Mouse (Mus musculus): Measurements from ENCODE around the gene Carm1. TPM values are rescaled to one million over a fixed set of nuclear protein-coding genes. Genes with fewer than 3 reads are reported as not detected.

The Carm1 gene
- polyA plus RNA-seq, 1 experiment from 2014 or later, result 22.8 TPM

GRCm38 (mm10) chr9:21559151-21559550 is 12.5 kb downstream of the Carm1 start:
- DNase-seq (ENCODE audit: low spot score), result no peak
- WGBS, result 90% methylated on average over 3 of the region's 3 CpGs
- Histone ChIP-seq H3K9me3 (replicated peaks; ENCODE audit: control insufficient read depth, low read length) (no peaks in the 10 kb centered on the region), H3K4me3 (ENCODE audit: low read depth, low read length) (no peak overlapping the region), H3K36me3 (ENCODE audit: control insufficient read depth, insufficient read depth, low read length) (peaks cover 14% of the 10 kb centered on the region), H3K9ac (ENCODE audit: low read length) (no peak overlapping the region), H3K4me1 (ENCODE audit: control insufficient read depth, insufficient read depth, low read length) (no peaks in the 10 kb centered on the region), H3K4me2 (ENCODE audit: low read length) (no peak overlapping the region), H3K27me3 (replicated peaks; ENCODE audit: control insufficient read depth, insufficient read depth, low read length) (no peaks in the 10 kb centered on the region), H3K27ac (ENCODE audit: low read depth, low read length) (no peak overlapping the region)
- no peak for ATAC-seq

GRCm38 (mm10) chr9:21564420-21564819 is 17.7 kb downstream of the Carm1 start:
- Histone ChIP-seq H3K9ac (ENCODE audit: low read length) (no peak overlapping the region), H3K4me2 (ENCODE audit: low read length) (no peak overlapping the region), H3K4me3 (ENCODE audit: low read depth, low read length) (no peak overlapping the region), H3K9me3 (replicated peaks; ENCODE audit: control insufficient read depth, low read length) (no peaks in the 10 kb centered on the region), H3K4me1 (ENCODE audit: control insufficient read depth, insufficient read depth, low read length) (no peaks in the 10 kb centered on the region), H3K27me3 (replicated peaks; ENCODE audit: control insufficient read depth, insufficient read depth, low read length) (no peaks in the 10 kb centered on the region), H3K27ac (ENCODE audit: low read depth, low read length) (no peak overlapping the region), H3K36me3 (ENCODE audit: control insufficient read depth, insufficient read depth, low read length) (peaks cover 10% of the 10 kb centered on the region)
- 81% methylated on average over 1 of the region's 1 CpGs for WGBS
- ATAC-seq, result no peak
- DNase-seq (ENCODE audit: low spot score), result no peak

- DNase-seq (ENCODE audit: low spot score), result no peak
- ATAC-seq, result no peak
- H3K36me3 ChIP-seq (ENCODE audit: control insufficient read depth, insufficient read depth, low read length), result peaks cover 17% of the 10 kb centered on the region
- no peak overlapping the region for H3K9ac ChIP-seq (ENCODE audit: low read length)
- WGBS, result 91% methylated on average over 4 of the region's 4 CpGs
- H3K4me1 ChIP-seq (ENCODE audit: control insufficient read depth, insufficient read depth, low read length), result no peaks in the 10 kb centered on the region
- H3K27me3 ChIP-seq (replicated peaks; ENCODE audit: control insufficient read depth, insufficient read depth, low read length), result no peaks in the 10 kb centered on the region
- no peak overlapping the region for H3K27ac ChIP-seq (ENCODE audit: low read depth, low read length)
- no peaks in the 10 kb centered on the region for H3K9me3 ChIP-seq (replicated peaks; ENCODE audit: control insufficient read depth, low read length)
- no peak overlapping the region for H3K4me2 ChIP-seq (ENCODE audit: low read length)
- H3K4me3 ChIP-seq (ENCODE audit: low read depth, low read length), result no peak overlapping the region
These were observed 18.4 kb downstream of the Carm1 start for GRCm38 (mm10) chr9:21565004-21565586.

- Histone ChIP-seq H3K27me3 (replicated peaks; ENCODE audit: control insufficient read depth, insufficient read depth, low read length) (no peaks in the 10 kb centered on the region), H3K9ac (ENCODE audit: low read length) (no peak overlapping the region), H3K36me3 (ENCODE audit: control insufficient read depth, insufficient read depth, low read length) (peaks cover 29% of the 10 kb centered on the region), H3K9me3 (replicated peaks; ENCODE audit: control insufficient read depth, low read length) (no peaks in the 10 kb centered on the region), H3K4me3 (ENCODE audit: low read depth, low read length) (no peak overlapping the region), H3K4me2 (ENCODE audit: low read length) (no peak overlapping the region), H3K27ac (ENCODE audit: low read depth, low read length) (no peak overlapping the region), H3K4me1 (ENCODE audit: control insufficient read depth, insufficient read depth, low read length) (no peaks in the 10 kb centered on the region)
- DNase-seq (ENCODE audit: low spot score) (no peak), ATAC-seq (no peak)
- WGBS, result 82% methylated on average over 1 of the region's 1 CpGs
These were observed 19.8 kb downstream of the Carm1 start for GRCm38 (mm10) chr9:21566538-21566937.

- no peaks in the 10 kb centered on the region for H3K4me1 ChIP-seq (ENCODE audit: control insufficient read depth, insufficient read depth, low read length)
- DNase-seq (ENCODE audit: low spot score) (no peak), ATAC-seq (no peak)
- peaks cover 34% of the 10 kb centered on the region for H3K36me3 ChIP-seq (ENCODE audit: control insufficient read depth, insufficient read depth, low read length)
- no peak overlapping the region for H3K4me2 ChIP-seq (ENCODE audit: low read length)
- H3K27ac ChIP-seq (ENCODE audit: low read depth, low read length), result no peak overlapping the region
- 91% methylated on average over 2 of the region's 2 CpGs for WGBS
- H3K9ac ChIP-seq (ENCODE audit: low read length), result no peak overlapping the region
- H3K4me3 ChIP-seq (ENCODE audit: low read depth, low read length), result no peak overlapping the region
- no peaks in the 10 kb centered on the region for H3K27me3 ChIP-seq (replicated peaks; ENCODE audit: control insufficient read depth, insufficient read depth, low read length)
- H3K9me3 ChIP-seq (replicated peaks; ENCODE audit: control insufficient read depth, low read length), result no peaks in the 10 kb centered on the region
These were observed 20.4 kb downstream of the Carm1 start for GRCm38 (mm10) chr9:21567051-21567450.

GRCm38 (mm10) chr9:21568657-21569255 is 22.1 kb downstream of the Carm1 start:
- Histone ChIP-seq H3K27me3 (replicated peaks; ENCODE audit: control insufficient read depth, insufficient read depth, low read length) (no peaks in the 10 kb centered on the region), H3K9ac (ENCODE audit: low read length) (no peak overlapping the region), H3K9me3 (replicated peaks; ENCODE audit: control insufficient read depth, low read length) (no peaks in the 10 kb centered on the region), H3K4me3 (ENCODE audit: low read depth, low read length) (no peak overlapping the region), H3K4me2 (ENCODE audit: low read length) (no peak overlapping the region), H3K4me1 (ENCODE audit: control insufficient read depth, insufficient read depth, low read length) (no peaks in the 10 kb centered on the region), H3K36me3 (ENCODE audit: control insufficient read depth, insufficient read depth, low read length) (peaks cover 49% of the 10 kb centered on the region), H3K27ac (ENCODE audit: low read depth, low read length) (no peak overlapping the region)
- DNase-seq (ENCODE audit: low spot score) (no peak), ATAC-seq (no peak)
- WGBS, result 93% methylated on average over 8 of the region's 8 CpGs

- H3K4me2 ChIP-seq (ENCODE audit: low read length), result no peak overlapping the region
- no peak for ATAC-seq
- no peak overlapping the region for H3K4me3 ChIP-seq (ENCODE audit: low read depth, low read length)
- no peak overlapping the region for H3K27ac ChIP-seq (ENCODE audit: low read depth, low read length)
- H3K27me3 ChIP-seq (replicated peaks; ENCODE audit: control insufficient read depth, insufficient read depth, low read length), result no peaks in the 10 kb centered on the region
- no peaks in the 10 kb centered on the region for H3K9me3 ChIP-seq (replicated peaks; ENCODE audit: control insufficient read depth, low read length)
- H3K4me1 ChIP-seq (ENCODE audit: control insufficient read depth, insufficient read depth, low read length), result no peaks in the 10 kb centered on the region
- no peak overlapping the region for H3K9ac ChIP-seq (ENCODE audit: low read length)
- peaks cover 89% of the 10 kb centered on the region for H3K36me3 ChIP-seq (ENCODE audit: control insufficient read depth, insufficient read depth, low read length)
- no peak for DNase-seq (ENCODE audit: low spot score)
- 91% methylated on average over 8 of the region's 8 CpGs for WGBS
These were observed 27.5 kb downstream of the Carm1 start for GRCm38 (mm10) chr9:21574012-21574801.

GRCm38 (mm10) chr9:21575253-21575652 is 28.6 kb downstream of the Carm1 start:
- H3K27ac ChIP-seq (ENCODE audit: low read depth, low read length), result no peak overlapping the region
- DNase-seq (ENCODE audit: low spot score), result no peak
- peaks cover 90% of the 10 kb centered on the region for H3K36me3 ChIP-seq (ENCODE audit: control insufficient read depth, insufficient read depth, low read length)
- no peak overlapping the region for H3K9ac ChIP-seq (ENCODE audit: low read length)
- H3K4me2 ChIP-seq (ENCODE audit: low read length), result no peak overlapping the region
- H3K4me1 ChIP-seq (ENCODE audit: control insufficient read depth, insufficient read depth, low read length), result no peaks in the 10 kb centered on the region
- no peaks in the 10 kb centered on the region for H3K27me3 ChIP-seq (replicated peaks; ENCODE audit: control insufficient read depth, insufficient read depth, low read length)
- no peak overlapping the region for H3K4me3 ChIP-seq (ENCODE audit: low read depth, low read length)
- whole genome bisulfite sequencing, result 95% methylated on average over 10 of the region's 10 CpGs
- no peaks in the 10 kb centered on the region for H3K9me3 ChIP-seq (replicated peaks; ENCODE audit: control insufficient read depth, low read length)
- ATAC-seq, result no peak

GRCm38 (mm10) chr9:21576286-21576685 is 29.6 kb downstream of the Carm1 start:
- Histone ChIP-seq H3K4me2 (ENCODE audit: low read length) (no peak overlapping the region), H3K4me1 (ENCODE audit: control insufficient read depth, insufficient read depth, low read length) (no peaks in the 10 kb centered on the region), H3K27ac (ENCODE audit: low read depth, low read length) (no peak overlapping the region), H3K27me3 (replicated peaks; ENCODE audit: control insufficient read depth, insufficient read depth, low read length) (no peaks in the 10 kb centered on the region), H3K9me3 (replicated peaks; ENCODE audit: control insufficient read depth, low read length) (no peaks in the 10 kb centered on the region), H3K36me3 (ENCODE audit: control insufficient read depth, insufficient read depth, low read length) (peaks cover 89% of the 10 kb centered on the region), H3K9ac (ENCODE audit: low read length) (no peak overlapping the region), H3K4me3 (ENCODE audit: low read depth, low read length) (no peak overlapping the region)
- ATAC-seq, result no peak
- 83% methylated on average over 1 of the region's 1 CpGs for WGBS
- DNase-seq (ENCODE audit: low spot score), result no peak
